Mouse (Mus musculus) spleen, adult 2 months (tissue): Measurements from ENCODE around the gene Ctss.

Source experiments
- CTCF ChIP-seq: fragments of 200-500 bp; IDR thresholded peaks from 2 replicates; pipeline ENCODE4 v1.5.1; 2011; ENCODE audit warnings: mild to moderate bottlenecking, inconsistent platforms; ENCODE audit not compliant: insufficient read depth, insufficient read length, insufficient replicate concordance; ENCODE audit errors: extremely low read depth
- POLR2A ChIP-seq: fragments of 200-500 bp; IDR thresholded peaks from 2 replicates; pipeline ENCODE4 v1.6.1; 2011; ENCODE audit warnings: low read depth, low read length, inconsistent platforms

- TF ChIP-seq CTCF (no peak), POLR2A (no peak)
Observed at GRCm38 (mm10) chr3:95498229-95498628, 28.4 kb upstream of the Ctss start.
